Mouse (Mus musculus) limb, embryonic 15.5 days (tissue): ENCODE measurements around the gene Aifm3. TPM values are rescaled to one million over a fixed set of nuclear protein-coding genes. Genes with fewer than 3 reads are reported as not detected.

ENCODE experiments used
- polyA plus RNA-seq: library from polyadenylated mRNA; unstranded; fragments of >200 nt; fragmentation: Nextera tagmentation; extraction: Ambion mirVana; gene quantifications from 2 replicates; pipeline ENCODE4 v1.2.1, GENCODE M21; 2015

Gene Aifm3
- polyA plus RNA-seq, 1 experiment from 2014 or later = 0.36 TPM

Other genes starting within 250 kb of the Aifm3 start
- gene Tmem191c, start 213.5 kb upstream of the Aifm3 start, polyA plus RNA-seq = 10.1 and 10.2 TPM in 2 replicates
- 0.68 and 1.1 TPM in 2 replicates for gene Serpind1, start 158.2 kb upstream of the Aifm3 start, polyA plus RNA-seq
- 18.1 and 20.5 TPM in 2 replicates for gene Snap29, start 83.6 kb upstream of the Aifm3 start, polyA plus RNA-seq
- 26.0 and 30.7 TPM in 2 replicates for gene Pi4ka, start 83.3 kb upstream of the Aifm3 start, polyA plus RNA-seq
- 69.5 and 72.8 TPM in 2 replicates for gene Crkl, start 37.6 kb upstream of the Aifm3 start, polyA plus RNA-seq
- 84.2 and 97.8 TPM in 2 replicates for gene Lztr1, start 19.1 kb downstream of the Aifm3 start, polyA plus RNA-seq
- gene Thap7, start 41.5 kb downstream of the Aifm3 start, polyA plus RNA-seq = 63.2 and 72.4 TPM in 2 replicates
- gene Lrrc74b, start 71.6 kb downstream of the Aifm3 start, polyA plus RNA-seq = 0.25 TPM in 1 of 2 replicates, not detected in the other
- gene P2rx6, start 72.3 kb downstream of the Aifm3 start, polyA plus RNA-seq = 0.99 and 1.8 TPM in 2 replicates
- gene Slc7a4, start 93.6 kb downstream of the Aifm3 start, polyA plus RNA-seq = 9.9 and 11.2 TPM in 2 replicates
- gene Smpd4, start 129.7 kb downstream of the Aifm3 start, polyA plus RNA-seq = 26.0 and 26.8 TPM in 2 replicates
- gene Ccdc74a, start 156.9 kb downstream of the Aifm3 start, polyA plus RNA-seq = 6.1 and 7.6 TPM in 2 replicates
- 40.6 and 42.8 TPM in 2 replicates for gene Med15, start 243.3 kb downstream of the Aifm3 start, polyA plus RNA-seq